Mouse (Mus musculus) c-Kit-negative CD71-positive TER-119-positive erythroid progenitor cells, embryonic 14.5 days (primary cell): ENCODE measurements around the gene Ptprm.

Experiments
- DNase-seq: peaks from one replicate; pipeline ENCODE4 v3.0.0-alpha.2; 2013; ENCODE audit warnings: low read depth, low spot score

Gene Ptprm

DNA sequence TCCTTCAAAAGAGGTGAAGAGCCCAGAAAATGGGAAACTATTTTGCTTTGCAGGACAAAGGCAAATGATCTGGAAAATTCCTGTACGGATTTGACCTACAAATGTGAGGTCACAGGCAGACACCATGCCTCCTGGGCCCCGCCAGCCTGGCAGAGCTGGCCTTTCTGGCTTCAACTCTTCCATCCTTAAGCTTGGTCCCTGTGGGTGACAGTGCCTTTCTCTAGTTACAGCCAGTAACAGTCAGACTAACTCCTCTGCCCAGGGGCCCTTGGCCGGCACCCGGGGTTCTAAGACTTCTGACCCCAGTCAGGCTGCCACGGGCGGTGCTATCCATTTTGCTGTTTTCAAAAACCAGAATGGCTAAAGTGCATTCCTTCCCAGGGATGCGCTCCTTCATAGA lies 217.4 kb downstream of the Ptprm start:
- no peak for DNase-seq

DNA sequence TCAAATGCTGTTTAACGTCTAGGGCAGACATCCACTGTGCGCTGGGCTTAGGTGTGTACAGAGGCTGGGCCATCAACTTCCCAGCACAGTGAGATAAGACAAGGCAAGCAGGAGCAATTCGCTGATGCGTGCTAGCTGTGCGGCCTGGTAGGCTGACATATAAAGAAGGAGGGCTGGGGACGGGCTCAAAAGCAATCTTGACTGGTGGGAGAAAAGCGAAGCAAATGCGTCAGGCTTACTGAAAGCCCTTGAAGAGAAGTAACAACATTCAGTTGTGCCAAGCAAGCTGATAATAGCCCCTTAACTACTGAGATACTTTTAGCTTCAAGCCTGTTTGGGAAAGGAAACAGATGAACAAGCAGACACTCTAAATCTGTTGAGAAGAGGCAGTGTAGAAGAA lies 217.8 kb downstream of the Ptprm start:
- DNase-seq = no peak

DNA sequence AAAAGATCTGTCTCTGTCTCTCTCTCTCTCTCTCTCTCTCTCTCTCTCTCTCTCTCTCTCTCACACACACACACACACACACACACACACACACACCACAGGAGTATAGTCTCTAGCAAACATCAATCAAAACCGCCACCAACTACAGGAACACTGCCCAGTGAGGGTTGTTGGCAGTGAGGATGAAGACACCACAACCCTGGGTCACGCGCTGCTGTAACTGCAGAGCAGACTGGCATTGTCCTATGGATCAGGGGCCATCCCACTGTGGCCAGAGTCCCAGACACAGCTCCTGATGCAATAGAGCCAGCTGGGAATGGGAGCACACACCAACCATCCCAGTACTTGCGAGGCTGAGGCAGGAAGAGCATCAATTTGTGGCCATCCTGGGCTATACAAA lies 220.0 kb downstream of the Ptprm start:
- no peak for DNase-seq

DNA sequence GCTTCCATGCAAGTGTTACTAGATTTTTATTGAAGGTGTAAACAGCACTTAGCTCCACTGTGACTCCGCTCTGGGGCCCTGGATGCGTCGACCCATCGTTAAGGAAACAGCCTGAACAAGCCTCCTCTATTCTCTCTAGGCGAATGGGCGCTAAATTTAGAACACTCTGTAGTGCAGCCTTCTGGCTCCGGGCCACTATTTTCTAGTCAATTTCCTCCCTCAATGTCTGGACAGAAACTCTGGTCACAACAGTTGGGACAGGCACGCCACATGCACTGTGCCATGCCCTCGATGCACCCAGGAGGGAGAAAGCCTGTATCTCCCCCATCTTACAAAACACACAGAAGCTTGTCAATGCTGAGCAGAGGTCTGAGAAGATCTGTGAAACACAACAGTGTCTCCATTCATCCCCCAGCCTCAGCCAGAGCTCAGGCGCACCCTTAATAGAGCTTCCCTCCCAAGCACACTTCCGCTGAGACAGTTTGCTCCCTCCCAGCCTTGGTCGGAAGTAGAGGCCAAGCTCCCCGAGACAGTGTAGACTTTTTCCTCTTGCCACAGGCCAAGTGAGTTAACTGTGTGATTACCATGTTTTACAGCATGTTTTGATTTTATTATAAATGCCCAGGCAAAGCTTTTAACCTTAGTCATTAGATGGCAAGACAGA lies 220.7 kb downstream of the Ptprm start:
- DNase-seq = no peak

DNA sequence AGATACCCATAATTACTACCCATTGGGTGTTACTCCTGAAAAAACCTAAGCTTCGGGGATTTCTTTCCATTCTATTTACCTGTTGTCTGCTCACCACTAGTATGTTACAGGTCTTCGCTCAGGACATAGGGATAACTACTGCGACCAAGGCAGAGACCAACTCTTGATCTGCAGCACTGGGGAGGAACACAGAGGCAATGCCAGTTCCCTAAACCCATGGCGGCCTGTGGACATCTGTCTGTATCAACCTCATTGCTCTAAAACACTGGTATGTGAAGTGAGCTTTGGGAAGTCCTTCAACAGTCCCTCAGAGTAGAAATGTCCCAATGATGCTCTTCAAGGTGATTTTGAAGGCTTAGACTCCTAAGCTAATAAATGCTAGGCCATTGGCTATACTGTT lies 221.2 kb downstream of the Ptprm start:
- no peak for DNase-seq

DNA sequence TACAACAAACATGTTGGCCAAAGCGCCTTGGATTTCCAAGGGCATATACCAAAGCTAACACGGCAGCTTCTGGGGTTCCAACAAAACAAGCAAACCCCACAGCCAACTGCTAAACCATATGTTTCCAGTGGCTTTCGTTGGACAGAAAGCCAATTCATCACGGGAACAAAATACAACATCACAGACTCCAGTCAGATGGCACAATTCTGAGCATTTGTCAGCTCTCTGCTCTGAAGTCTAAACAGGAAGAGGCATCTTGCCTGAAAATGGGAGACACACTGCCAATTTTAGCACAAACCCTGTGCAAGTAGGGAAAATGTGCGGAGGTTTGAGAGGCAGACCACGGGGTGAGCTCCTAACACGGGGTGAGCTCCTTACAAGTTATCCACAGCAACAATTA lies 226.7 kb downstream of the Ptprm start:
- no peak for DNase-seq

DNA sequence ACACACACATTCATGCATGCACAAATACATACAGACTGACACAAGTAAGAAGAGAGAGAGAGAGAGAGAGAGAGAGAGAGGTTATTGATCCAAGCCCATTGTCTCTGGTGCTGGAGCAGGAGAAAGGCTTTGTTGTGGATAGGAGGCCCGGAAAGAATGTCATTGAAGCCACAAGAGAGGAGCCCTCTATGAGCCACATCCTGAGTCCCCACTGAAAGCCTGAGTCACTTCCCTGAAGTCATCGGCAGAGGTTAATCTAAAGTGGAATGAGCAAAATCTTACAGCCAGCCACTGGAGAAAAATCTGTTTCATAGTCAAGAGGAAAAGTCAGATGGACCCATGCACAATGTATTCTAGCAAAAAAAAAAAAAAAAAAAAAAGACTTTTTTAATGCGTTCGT lies 228.7 kb downstream of the Ptprm start:
- no peak for DNase-seq

DNA sequence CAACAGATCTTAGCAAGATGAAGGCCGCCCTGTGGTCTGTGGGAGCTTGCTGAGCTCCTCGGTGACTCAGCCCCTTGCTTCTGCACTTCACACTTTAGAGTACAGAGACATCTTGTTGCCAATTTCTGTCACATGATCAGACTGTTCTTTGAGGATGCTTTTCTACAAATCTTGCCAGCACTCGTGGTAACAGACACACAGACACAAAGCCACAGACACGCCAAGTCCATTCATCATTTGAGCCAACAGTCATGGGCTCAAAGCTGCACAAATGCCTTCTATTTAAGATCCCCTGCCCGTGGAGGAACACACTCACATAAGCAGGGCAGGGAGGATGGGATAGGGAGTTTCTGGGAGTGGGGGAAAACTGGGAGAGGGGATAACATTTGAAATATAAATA lies 230.0 kb downstream of the Ptprm start:
- DNase-seq = no peak

DNA sequence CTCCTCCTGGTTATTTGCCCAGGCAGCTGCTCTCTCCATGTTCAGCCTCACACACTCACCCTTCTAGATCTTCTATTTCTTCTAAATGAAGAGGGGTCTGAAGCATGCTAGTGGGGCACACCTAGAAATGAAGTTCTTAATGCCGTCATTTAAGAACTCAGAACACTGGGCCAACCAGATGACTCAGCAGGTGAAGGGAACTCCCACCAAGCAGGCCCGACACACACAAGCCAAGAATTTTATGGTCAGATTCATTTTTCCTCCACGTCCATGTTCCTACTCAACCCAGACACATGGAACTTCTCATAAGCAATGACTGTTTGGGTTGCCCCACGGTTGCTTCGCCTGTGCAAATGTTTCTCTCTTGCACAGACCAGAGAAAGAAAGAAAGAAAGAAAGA lies 230.5 kb downstream of the Ptprm start:
- DNase-seq = no peak

DNA sequence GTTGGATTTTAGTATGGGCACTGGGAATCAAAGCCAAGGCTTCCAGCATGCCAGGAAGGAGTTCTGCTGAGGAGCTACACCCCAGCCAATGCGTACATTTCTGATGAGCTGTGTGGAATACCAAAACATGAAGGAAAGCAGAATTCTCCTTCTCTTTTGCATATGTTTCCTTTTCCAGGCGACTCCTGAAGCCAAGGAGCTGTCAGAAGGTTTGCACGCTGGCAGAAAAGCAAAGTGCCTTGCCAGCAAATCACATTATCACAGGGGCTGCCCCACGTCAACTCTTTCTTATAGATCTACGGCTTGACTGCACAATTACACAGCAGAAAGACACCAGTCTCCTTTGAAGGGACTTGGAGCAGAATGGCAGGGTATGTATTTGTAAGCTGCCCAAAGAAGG lies 233.4 kb downstream of the Ptprm start:
- DNase-seq = no peak

DNA sequence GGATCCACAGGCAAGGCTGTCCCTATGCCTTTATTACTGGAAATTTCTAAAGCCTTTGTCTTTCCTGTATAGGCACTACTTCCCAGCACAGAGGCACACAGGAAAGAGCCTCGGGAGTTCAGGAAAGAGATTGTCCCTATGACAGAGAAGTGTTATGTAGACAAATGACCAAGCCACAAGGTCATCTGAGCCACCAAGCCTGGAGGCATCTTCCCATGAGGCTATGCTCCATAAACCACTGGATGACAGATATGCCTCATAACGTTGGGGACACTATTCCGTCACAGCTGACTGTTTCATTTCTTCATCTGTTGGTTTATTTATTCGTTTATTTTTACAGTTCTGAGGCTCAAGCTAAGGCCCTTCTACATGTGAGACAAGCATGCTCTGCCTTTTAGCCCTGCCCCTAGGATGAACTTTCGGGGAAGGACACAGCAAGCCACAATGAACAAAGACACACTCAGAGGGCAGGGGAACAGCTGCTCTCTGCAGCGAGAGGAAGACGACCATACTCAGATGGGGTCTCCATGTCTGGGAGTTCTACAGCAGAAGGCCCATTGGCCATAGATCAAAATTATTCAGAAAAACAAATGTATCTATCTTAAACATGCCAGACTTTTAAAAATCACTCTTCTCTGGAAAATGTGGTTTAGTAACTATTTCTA lies 235.4 kb downstream of the Ptprm start:
- no peak for DNase-seq

DNA sequence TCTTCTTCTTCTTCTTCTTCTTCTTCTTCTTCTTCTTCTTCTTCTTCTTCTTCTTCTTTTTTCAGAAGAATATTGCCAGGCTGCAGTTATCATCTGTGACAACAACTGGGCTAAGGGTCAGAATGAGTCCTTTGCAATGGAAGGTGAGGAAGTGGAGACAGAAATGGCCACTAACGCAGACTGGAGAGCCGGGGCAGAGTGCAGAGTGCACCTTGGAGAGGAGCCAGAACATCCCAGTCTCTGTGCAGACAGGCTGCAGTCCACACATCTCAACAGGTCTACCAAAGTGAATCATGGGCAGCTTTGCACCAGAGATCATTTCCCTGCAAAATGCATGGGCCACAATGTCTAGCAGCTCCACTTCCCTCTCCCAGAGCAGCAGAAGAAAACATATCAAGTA lies 239.4 kb downstream of the Ptprm start:
- no peak for DNase-seq

DNA sequence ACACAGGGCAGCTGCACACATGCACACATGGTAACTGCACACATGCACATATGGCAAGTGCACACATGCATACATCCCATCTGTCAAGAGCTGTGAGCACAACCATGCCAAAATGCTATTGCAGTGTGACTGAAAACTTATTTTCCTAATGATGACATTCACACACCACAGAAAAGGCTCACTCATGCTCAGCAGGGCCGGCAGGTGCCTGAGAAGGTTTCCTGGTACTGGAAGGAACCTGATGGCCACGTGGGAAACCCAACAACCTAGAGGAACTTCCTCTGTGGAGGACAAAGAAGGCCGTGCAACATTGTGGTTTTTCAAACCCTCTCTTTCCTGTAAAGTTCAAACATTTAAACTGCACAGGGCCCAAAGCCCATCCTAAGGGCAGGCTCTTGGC lies 241.6 kb downstream of the Ptprm start:
- no peak for DNase-seq

DNA sequence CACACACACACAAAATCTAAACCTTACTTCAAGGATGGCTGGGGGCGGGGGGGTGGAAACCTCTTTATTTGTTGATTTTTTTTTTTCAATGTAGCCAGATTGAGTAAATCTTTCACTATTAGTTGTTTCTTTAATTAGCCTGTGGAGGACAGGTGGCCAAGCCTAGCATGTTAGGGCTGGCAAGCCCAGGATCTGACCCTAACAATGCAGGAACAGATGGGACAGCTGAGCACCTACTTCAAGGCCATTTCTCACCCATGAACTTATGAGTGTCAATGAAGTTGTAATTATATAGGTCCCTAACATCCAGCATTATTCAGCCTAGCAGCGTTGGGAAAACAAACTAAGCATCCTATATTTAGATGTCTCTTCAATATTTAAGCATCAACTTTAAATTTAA lies 248.1 kb downstream of the Ptprm start:
- DNase-seq = no peak

DNA sequence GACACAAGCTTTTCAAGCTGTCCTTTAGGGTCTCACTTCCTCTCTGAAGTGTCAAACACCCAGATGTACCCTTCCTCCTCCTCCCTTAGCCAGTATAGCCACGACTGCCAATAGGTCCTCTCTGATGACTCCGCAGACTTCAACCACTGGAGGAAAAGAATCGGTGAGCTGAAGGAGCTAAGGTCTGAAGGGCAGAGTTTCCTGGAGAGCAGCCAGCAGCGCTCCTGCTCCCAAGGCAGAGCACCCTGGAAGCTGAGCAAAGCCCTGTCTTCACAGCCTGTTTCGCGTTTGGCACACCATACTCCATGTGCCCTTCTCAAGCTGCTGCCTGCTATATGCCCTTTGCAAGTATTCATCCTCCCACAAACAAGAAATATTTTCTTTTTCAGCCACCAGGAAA lies 252.2 kb downstream of the Ptprm start:
- no peak for DNase-seq

DNA sequence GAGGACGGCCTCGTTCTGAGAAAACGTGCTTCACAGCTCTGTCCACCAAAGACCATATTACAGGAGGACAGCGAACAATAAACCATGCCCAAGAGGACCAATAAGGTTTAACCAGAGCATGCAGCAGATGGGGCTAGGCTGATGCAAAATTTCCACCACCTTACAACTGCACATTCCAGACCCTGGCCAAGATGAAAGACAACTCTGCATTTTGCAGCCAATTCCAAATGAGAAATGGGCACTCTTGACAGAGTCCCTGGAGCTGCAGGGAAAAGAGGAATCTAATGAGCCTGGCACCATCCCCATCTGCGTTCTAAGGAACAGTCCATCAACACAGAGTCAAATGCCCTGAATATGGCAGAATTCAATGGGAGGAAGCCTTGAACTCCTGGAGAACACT lies 263.3 kb downstream of the Ptprm start:
- no peak for DNase-seq

DNA sequence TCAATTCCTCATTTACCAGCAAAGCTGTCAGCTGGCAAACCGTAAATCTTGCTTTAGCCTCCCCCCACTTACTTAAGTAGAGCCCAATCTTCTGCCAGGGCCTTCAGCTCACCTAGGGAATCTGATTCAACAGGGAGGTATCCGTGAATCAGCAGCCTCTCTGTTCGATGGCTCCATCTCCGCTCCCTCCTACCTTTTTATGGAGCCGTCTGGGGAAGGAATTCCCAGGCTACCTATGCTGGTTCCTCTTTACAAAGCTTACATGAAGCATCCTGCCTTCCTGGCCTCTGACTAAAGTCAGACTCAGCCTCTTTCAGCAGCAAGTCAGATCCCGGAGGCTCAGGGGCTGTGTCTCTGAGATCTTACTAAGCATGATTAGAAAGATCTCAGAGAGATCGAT lies 264.1 kb downstream of the Ptprm start:
- DNase-seq = no peak

DNA sequence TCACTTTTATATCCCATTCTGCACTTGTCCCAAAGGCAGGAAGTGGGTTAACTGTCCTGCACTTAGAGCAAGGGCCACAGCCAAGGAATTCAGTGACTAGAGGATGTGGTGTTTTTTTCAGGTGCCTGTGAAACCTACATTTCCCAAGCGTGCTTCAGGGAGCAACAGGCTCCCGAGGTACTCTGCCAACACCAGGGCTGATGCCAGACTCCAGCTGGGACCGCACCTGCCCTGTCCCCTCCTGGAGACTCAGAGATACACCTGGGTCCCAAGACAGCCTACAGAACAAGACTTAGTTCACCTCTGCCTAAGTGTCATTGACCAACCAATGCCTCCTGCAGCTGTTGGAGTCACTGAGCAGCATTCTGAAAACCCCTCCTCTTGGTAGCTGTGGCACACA lies 264.6 kb downstream of the Ptprm start:
- DNase-seq = no peak

DNA sequence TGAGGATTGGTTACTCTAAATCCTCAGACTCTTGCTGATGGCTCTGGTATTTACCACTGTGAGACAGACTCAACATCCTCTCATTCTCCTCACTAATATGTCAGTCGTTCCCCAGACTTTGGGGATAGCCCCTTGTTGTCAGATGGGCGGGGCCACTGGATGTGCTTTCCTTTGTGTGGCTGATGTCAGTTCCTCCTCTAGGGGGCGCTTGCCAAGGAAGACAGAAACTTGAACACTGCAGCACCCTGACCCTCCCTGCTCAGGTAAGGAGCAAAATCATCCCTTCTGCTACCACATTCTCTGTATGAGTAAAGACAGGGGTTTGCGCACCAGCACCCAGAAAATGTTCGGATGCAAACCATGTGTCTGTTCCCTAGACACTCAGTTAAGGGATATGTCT lies 266.7 kb downstream of the Ptprm start:
- DNase-seq = no peak

DNA sequence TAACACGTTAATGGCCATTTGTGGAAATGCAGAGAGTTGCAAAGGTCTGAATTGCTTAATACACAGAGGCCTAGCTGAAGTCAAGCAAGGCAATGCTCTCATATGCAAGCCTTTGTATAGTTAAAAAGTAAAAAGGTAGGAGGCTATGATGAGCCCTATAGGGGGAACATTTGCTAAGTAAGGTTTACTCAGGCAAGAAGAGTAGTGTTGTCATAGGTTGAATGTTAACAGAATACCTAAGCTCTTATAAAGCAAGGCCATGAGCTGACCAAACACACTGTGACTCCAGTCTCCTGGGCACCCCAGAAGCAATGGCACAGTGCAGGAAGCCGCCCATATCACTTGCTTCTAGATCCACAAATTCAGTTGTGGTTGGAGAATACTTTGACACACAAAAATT lies 267.4 kb downstream of the Ptprm start:
- DNase-seq = no peak

DNA sequence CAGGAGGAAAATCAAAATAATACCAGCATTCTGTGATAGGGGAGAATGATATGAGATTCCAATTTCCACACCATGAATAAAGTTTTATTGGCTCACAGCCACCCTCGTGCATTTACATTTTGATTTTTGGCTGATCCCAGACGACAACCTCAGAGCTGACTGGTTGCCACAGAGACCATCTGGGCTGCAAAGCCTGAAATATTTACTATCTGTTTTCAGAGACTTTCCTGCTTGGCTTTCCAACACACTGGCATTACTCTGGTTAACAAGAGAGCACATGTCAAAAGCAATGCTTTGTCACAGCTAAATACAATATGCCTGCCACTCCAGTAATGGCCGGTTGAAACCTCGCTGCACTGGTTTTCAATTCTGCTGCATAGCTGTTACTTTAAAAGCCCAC lies 269.8 kb downstream of the Ptprm start:
- DNase-seq = no peak

DNA sequence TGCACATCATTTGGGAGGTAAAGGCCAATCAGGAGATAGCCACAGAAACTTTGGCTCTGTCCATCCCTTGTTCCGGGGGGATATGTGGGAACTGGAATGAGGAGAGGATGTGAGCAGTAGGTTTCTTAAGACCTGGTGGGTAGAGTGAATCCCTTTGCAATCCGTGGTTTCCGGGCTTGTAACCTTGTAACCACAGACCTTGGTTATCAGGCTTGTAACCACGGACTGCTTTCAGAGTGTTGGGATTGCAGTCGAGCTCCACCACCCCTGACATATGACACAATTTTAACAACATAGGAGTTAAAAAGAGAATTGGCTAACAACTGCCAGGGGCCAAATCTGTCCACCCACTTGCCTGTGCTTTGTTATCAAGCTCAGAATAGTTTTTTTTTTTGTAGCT lies 270.2 kb downstream of the Ptprm start:
- DNase-seq = no peak

DNA sequence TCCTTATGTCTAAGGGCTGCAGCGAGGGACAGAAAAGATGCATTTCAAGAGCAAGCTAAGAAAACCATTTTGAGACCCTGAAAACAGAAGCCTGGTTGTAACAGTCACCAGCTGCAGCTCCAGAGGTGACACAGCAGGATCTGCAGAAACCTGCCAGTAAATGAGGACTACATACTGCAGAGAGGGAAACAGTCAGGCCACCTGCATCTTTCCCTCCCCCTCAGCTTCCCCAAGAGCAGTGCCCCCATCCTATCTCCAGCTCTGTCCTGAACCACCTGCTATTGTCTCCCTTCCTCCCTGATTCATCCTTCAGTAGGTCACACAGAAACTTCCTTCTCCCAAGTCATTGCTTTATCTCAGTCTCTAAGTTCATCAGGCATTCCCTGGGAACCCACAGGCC lies 274.7 kb downstream of the Ptprm start:
- no peak for DNase-seq

DNA sequence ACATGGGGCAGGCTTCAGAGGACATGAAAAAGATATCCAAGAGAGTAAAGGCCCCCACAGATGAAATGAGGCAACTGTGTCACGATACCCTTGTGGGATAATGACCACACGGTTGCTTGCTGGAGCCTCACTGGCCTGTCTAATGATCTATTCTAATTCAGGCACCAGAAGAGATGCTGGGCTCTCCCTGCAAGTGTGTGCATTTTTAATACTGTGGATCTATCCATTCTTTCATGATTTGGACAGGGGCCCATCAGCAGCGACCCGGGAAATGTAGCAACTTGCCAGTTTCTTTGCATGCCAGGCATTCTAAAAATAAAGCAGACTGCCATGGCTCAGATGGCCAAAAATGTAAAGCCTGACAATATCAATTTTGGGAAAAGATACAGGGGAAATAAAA lies 280.7 kb downstream of the Ptprm start:
- DNase-seq = no peak
